Mouse (Mus musculus): ENCODE data around the gene Btrc.
"Not testable (repeated sequence)": the region's sequence is repeated elsewhere in the genome, so short reads cannot be mapped to it uniquely, and the experiment has no call there.

Gene Btrc

GRCm38 (mm10) chr19:45535929-45536328 is 172.4 kb downstream of the Btrc start:
- DNase-seq: no peak

GRCm38 (mm10) chr19:45537505-45537904 is 174.0 kb downstream of the Btrc start:
- peak; percentile 52 for DNase-seq

- DNase-seq: no peak
Measured at GRCm38 (mm10) chr19:45540657-45541408, 177.3 kb downstream of the Btrc start.

- DNase-seq: peak; percentile 33
Measured at GRCm38 (mm10) chr19:45541409-45542041, 178.0 kb downstream of the Btrc start.

- DNase-seq: no peak
Measured at GRCm38 (mm10) chr19:45542061-45542460, 178.5 kb downstream of the Btrc start.

- DNase-seq: no peak
Measured at GRCm38 (mm10) chr19:45544152-45544924, 180.8 kb downstream of the Btrc start.

- peak; percentile 82 for DNase-seq
Measured at GRCm38 (mm10) chr19:45544925-45545321, 181.4 kb downstream of the Btrc start.

GRCm38 (mm10) chr19:45548196-45548595 is 184.7 kb downstream of the Btrc start:
- not testable (repeated sequence) for DNase-seq

GRCm38 (mm10) chr19:45549128-45549915 is 185.8 kb downstream of the Btrc start:
- DNase-seq: no peak

GRCm38 (mm10) chr19:45549948-45550347 is 186.4 kb downstream of the Btrc start:
- no peak for DNase-seq

GRCm38 (mm10) chr19:45552187-45552586 is 188.7 kb downstream of the Btrc start:
- DNase-seq: no peak

GRCm38 (mm10) chr19:45554136-45554535 is 190.6 kb downstream of the Btrc start:
- DNase-seq: no peak

GRCm38 (mm10) chr19:45560153-45560890 is 196.8 kb downstream of the Btrc start, which contains the start of the genes Poll and Gm17018:
TSS of gene Poll (minus strand) at chr19:45560531.
TSS of gene Gm17018 (plus strand) at chr19:45560615.
- peak; percentile 78 for DNase-seq

- peak; percentile 38 for DNase-seq
Measured at GRCm38 (mm10) chr19:45565925-45566715, 202.6 kb downstream of the Btrc start.

GRCm38 (mm10) chr19:45567367-45567766 is 203.8 kb downstream of the Btrc start:
- DNase-seq: no peak

GRCm38 (mm10) chr19:45573033-45573432 is 209.5 kb downstream of the Btrc start:
- DNase-seq: no peak

GRCm38 (mm10) chr19:45573861-45574267 is 210.3 kb downstream of the Btrc start:
- DNase-seq: peak; percentile 72

- DNase-seq: no peak
Measured at GRCm38 (mm10) chr19:45574339-45574898, 210.9 kb downstream of the Btrc start.

- DNase-seq: no peak
Measured at GRCm38 (mm10) chr19:45574941-45575631, 211.6 kb downstream of the Btrc start.

- no peak for DNase-seq
Measured at GRCm38 (mm10) chr19:45575632-45576001, 212.1 kb downstream of the Btrc start.

Data from cerebellum, adult 8-10 months (tissue).